Mouse (Mus musculus) liver, adult 2 months (tissue): Measurements from ENCODE around the gene Grifin. TPM values are rescaled to one million over a fixed set of nuclear protein-coding genes. Genes with fewer than 3 reads are reported as not detected.

Experiments
- DNase-seq: peaks from one replicate; pipeline ENCODE4 v3.0.0-alpha.2; 2011; ENCODE audit warnings: low read depth, low spot score; ENCODE audit errors: extremely low read depth
- H3K27ac ChIP-seq: fragments of 200-500 bp; replicated peaks from 2 replicates; pipeline ENCODE4 v1.5.1; 2012; ENCODE audit warnings: low read depth, mild to moderate bottlenecking, control low read depth, inconsistent platforms, low read length; ENCODE audit not compliant: insufficient read depth
- H3K27me3 ChIP-seq: fragments of 200-500 bp; 2 replicates; pipeline ENCODE4 v1.6.1; 2012; ENCODE audit warnings: mild to moderate bottlenecking, moderate library complexity, low read length, inconsistent platforms; ENCODE audit not compliant: control insufficient read depth, insufficient read depth
- H3K36me3 ChIP-seq: fragments of 200-500 bp; 2 replicates; pipeline ENCODE4 v1.6.1; 2012; ENCODE audit warnings: low read length, inconsistent platforms; ENCODE audit not compliant: control insufficient read depth, insufficient read depth
- H3K4me1 ChIP-seq: fragments of 200-500 bp; 2 replicates; pipeline ENCODE4 v1.6.1; 2011; ENCODE audit warnings: low read length; ENCODE audit not compliant: control insufficient read depth, insufficient read depth
- H3K4me3 ChIP-seq: fragments of 200-500 bp; 2 replicates; pipeline ENCODE4 v1.5.1; 2011; ENCODE audit warnings: low read depth, mild to moderate bottlenecking, control low read depth, low read length, moderate library complexity; ENCODE audit not compliant: insufficient read depth
- H3K79me2 ChIP-seq: fragments of 200-500 bp; 2 replicates; pipeline ENCODE4 v1.6.1; 2012; ENCODE audit warnings: inconsistent platforms, mild to moderate bottlenecking, low read length, moderate library complexity; ENCODE audit not compliant: control insufficient read depth, insufficient read depth
- H3K9ac ChIP-seq: fragments of 200-500 bp; 2 replicates; pipeline ENCODE4 v1.6.1; 2012; ENCODE audit warnings: low read depth, mild to moderate bottlenecking, control low read depth, inconsistent platforms, low read length
- CTCF ChIP-seq: fragments of 200-500 bp; IDR thresholded peaks from 2 replicates; pipeline ENCODE4 v1.5.1; 2011; ENCODE audit warnings: low read depth, low read length, control low read depth
- POLR2A ChIP-seq: fragments of 200-500 bp; IDR thresholded peaks from 2 replicates; pipeline ENCODE4 v1.6.1; 2011; ENCODE audit warnings: low read length, control low read depth; ENCODE audit not compliant: insufficient read depth; ENCODE audit errors: extremely low read depth
- WGBS: fragments of 180-500 bp; shearing (Covaris S2); methylation state at CpG from one replicate; pipeline ENCODE4 v1.1.7; 2018; 5-methylcytosine and 5-hydroxymethylcytosine counted together
- polyA plus RNA-seq: library from polyadenylated mRNA; depleted of rRNA; stranded (reverse); fragments of >200 nt; gene quantifications from 2 replicates; pipeline ENCODE4 v1.2.3, GENCODE M21; 2012
- total RNA-seq: library from RNA; depleted of rRNA; stranded (reverse); fragments of >200 nt; gene quantifications from 2 replicates; pipeline ENCODE4 v1.2.3, GENCODE M21; 2014

Gene Grifin
- total and polyA plus RNA-seq, 2 experiments: not detected

- H3K27me3 ChIP-seq: 0 out of 2 replicates have a peak, but pooled peaks cover 3% of the 10 kb centered on the region
- H3K36me3 ChIP-seq: no peaks in the 10 kb centered on the region
- no peak overlapping the region for H3K4me3 ChIP-seq
- H3K9ac ChIP-seq: no peak overlapping the region
- TF ChIP-seq CTCF (no peak), POLR2A (no peak)
- H3K4me1 ChIP-seq: no peaks in the 10 kb centered on the region
- H3K27ac ChIP-seq: no peak overlapping the region
- WGBS: 45% methylated on average over 3 of the region's 3 CpGs
- no peak for DNase-seq
- no peaks in the 10 kb centered on the region for H3K79me2 ChIP-seq
Measured at GRCm38 (mm10) chr5:140605228-140605627, 40.4 kb upstream of the Grifin start.

- Histone ChIP-seq H3K79me2 (no peaks in the 10 kb centered on the region), H3K4me3 (no peak overlapping the region), H3K27me3 (0 out of 2 replicates have a peak, but pooled peaks cover 3% of the 10 kb centered on the region), H3K4me1 (no peaks in the 10 kb centered on the region), H3K36me3 (no peaks in the 10 kb centered on the region), H3K9ac (no peak overlapping the region), H3K27ac (no peak overlapping the region)
- no peak for DNase-seq
- TF ChIP-seq CTCF (no peak), POLR2A (no peak)
- 89% methylated on average over 8 of the region's 8 CpGs for WGBS
Measured at GRCm38 (mm10) chr5:140604386-140604785, 39.5 kb upstream of the Grifin start.

GRCm38 (mm10) chr5:140602540-140602939, 37.7 kb upstream of the Grifin start:
- TF ChIP-seq CTCF: no peak
- no peak for TF ChIP-seq POLR2A
- H3K27me3 ChIP-seq: 0 out of 2 replicates have a peak, but pooled peaks cover 3% of the 10 kb centered on the region
- no peak overlapping the region for H3K4me3 ChIP-seq
- no peak for DNase-seq
- no peak overlapping the region for H3K27ac ChIP-seq
- no peak overlapping the region for H3K9ac ChIP-seq
- no peaks in the 10 kb centered on the region for H3K36me3 ChIP-seq
- WGBS: 78% methylated on average over 2 of the region's 2 CpGs
- H3K4me1 ChIP-seq: no peaks in the 10 kb centered on the region
- H3K79me2 ChIP-seq: no peaks in the 10 kb centered on the region

- Histone ChIP-seq H3K27me3 (0 out of 2 replicates have a peak, but pooled peaks cover 3% of the 10 kb centered on the region), H3K36me3 (no peaks in the 10 kb centered on the region), H3K4me3 (no peak overlapping the region), H3K79me2 (no peaks in the 10 kb centered on the region), H3K9ac (no peak overlapping the region), H3K4me1 (no peaks in the 10 kb centered on the region), H3K27ac (no peak overlapping the region)
- no peak for DNase-seq
- TF ChIP-seq POLR2A (no peak), CTCF (no peak)
- WGBS: 64% methylated on average over 12 of the region's 12 CpGs
Measured at GRCm38 (mm10) chr5:140601712-140602111, 36.8 kb upstream of the Grifin start.

DNA sequence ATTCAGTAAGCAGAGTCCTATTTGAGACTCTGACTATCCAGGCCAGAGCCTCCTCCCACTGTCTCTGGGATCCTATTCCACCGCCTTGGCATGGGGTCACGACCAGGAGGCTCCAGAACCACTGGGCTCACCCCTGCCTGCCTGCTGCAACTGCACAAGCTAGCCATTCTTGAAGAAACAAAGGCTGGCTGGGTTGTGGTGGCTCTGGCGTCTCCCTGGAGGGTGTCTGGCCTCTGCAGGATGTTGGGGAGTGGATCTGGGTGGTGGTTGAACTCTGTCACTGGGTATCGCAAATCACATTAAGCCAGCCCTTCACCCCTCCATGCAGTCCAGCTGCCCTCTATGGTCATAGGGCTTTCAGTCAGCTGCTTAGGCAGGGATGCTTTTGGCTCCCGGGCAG, 35.1 kb upstream of the Grifin start:
- no peaks in the 10 kb centered on the region for H3K79me2 ChIP-seq
- no peak for TF ChIP-seq CTCF
- TF ChIP-seq POLR2A: no peak
- H3K4me1 ChIP-seq: no peaks in the 10 kb centered on the region
- H3K9ac ChIP-seq: no peak overlapping the region
- H3K4me3 ChIP-seq: no peak overlapping the region
- no peaks in the 10 kb centered on the region for H3K27me3 ChIP-seq
- WGBS: 76% methylated on average over 5 of the region's 5 CpGs
- no peak overlapping the region for H3K27ac ChIP-seq
- no peak for DNase-seq
- no peaks in the 10 kb centered on the region for H3K36me3 ChIP-seq

DNA sequence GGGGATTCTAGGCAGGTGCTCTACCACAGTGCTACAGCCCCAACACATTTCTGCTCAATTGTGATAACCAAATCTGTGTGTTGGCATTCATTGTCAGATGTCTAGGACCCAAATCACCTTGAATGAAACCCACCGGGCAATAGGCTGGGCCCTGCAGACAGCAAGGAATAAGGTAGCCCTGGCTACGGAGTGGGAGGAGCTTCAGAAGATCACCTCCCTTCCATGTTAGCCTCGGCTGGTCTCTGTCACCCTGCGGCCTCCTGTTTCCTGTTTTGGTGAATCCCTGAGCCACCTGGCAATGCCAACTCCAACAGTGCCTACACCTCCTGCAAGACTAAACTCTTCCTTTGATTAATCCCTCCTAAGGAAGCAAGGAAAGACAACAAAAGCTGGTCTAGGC, 32.9 kb upstream of the Grifin start:
- TF ChIP-seq CTCF: no peak
- TF ChIP-seq POLR2A: no peak
- whole genome bisulfite sequencing: 67% methylated on average over 4 of the region's 4 CpGs
- Histone ChIP-seq H3K79me2 (no peaks in the 10 kb centered on the region), H3K36me3 (no peaks in the 10 kb centered on the region), H3K27me3 (no peaks in the 10 kb centered on the region), H3K9ac (no peak overlapping the region), H3K27ac (no peak overlapping the region), H3K4me1 (no peaks in the 10 kb centered on the region), H3K4me3 (no peak overlapping the region)
- DNase-seq: no peak
